8 mouse cellular contexts compared by ENCODE assay signal in genomic region chr5:125408842-125409241, GRCm38 (mm10). TPM values are rescaled to one million over a fixed set of nuclear protein-coding genes. Genes with fewer than 3 reads are reported as not detected.
A peak's percentile ranks its signal among the peaks of the same experiment; 100 is the strongest.
DNase-seq lines count a peak whose midpoint lies in the region; ATAC-seq lines count a peak whose summit lies in the region.

No protein-coding gene starts in this region.

- peak overlapping the region; percentile 53 for H3K4me2 ChIP-seq in intestine, embryonic 15.5 days (replicated peaks)

- 1% methylated on average over 13 of the region's 13 CpGs for WGBS in intestine, embryonic 15.5 days

- peaks cover 14% of the 10 kb centered on the region for H3K4me1 ChIP-seq in intestine, embryonic 15.5 days (replicated peaks)

- H3K36me3 ChIP-seq in intestine, embryonic 15.5 days = 0 out of 2 replicates have a peak, but pooled peaks cover 4% of the 10 kb centered on the region

- no peak for ATAC-seq in cerebellum, adult (ENCODE audit: insufficient number of reproducible peaks, low FRiP score, low TSS enrichment)
- peak; percentile 57 for ATAC-seq in intestine, embryonic 15.5 days
- ATAC-seq in megakaryocyte-erythroid progenitor cell, adult 5-6 weeks (replicated peaks; ENCODE audit: low FRiP score, low TSS enrichment, poor library complexity, severe bottlenecking) = peak; percentile 54

- no peak overlapping the region for H3K27ac ChIP-seq in intestine, embryonic 15.5 days

- H3K4me3 ChIP-seq in intestine, embryonic 15.5 days (replicated peaks) = peak overlapping the region; percentile 34

- H3K9me3 ChIP-seq in intestine, embryonic 15.5 days = no peaks in the 10 kb centered on the region

- no peak overlapping the region for H3K9ac ChIP-seq in intestine, embryonic 15.5 days

- H3K27me3 ChIP-seq in intestine, embryonic 15.5 days (replicated peaks) = no peaks in the 10 kb centered on the region

- intact Hi-C loops in gastrocnemius, postnatal 36 days (cut with DNase I) = no loop called here
- intact Hi-C loops in left cerebral cortex, postnatal 25 days (cut with DNase I) = no loop called here

- DNase-seq in cerebellum, adult 11 months = peak; percentile 60
- peak; percentile 95 for DNase-seq in embryo, embryonic 10.5 days (ENCODE audit: low spot score)
- peak; percentile 70 to 80 for DNase-seq in gastrocnemius, postnatal 36 days
- peak; percentile 89 to 95 for DNase-seq in left cerebral cortex, postnatal 25 days (ENCODE audit: low spot score in 2 of 2)
- DNase-seq in right cerebral cortex, postnatal 4 days = peak; percentile 90

RNA-seq across cellular contexts. Expression of gene Ubc, which starts 18.8 kb away (rescaled TPM):
- total RNA-seq in gastrocnemius, postnatal 36 days (2021) = 1,000 to 10,000 TPM; 1,061 to 1,578 TPM
- polyA plus RNA-seq in intestine, embryonic 15.5 days (2015; fragmentation: Nextera tagmentation; extraction: Ambion mirVana) = 875 and 888 TPM in 2 replicates
- total RNA-seq in left cerebral cortex, postnatal 25 days (2021) = 100 to 1,000 TPM; 810 to 811 TPM
- 110 and 133 TPM in 2 replicates for total RNA-seq in megakaryocyte-erythroid progenitor cell, adult 5-6 weeks (2014; fragmentation: Nextera tagmentation)
- 202 and 258 TPM in 2 replicates for total RNA-seq in megakaryocyte-erythroid progenitor cell, adult 5-6 weeks (2017)

RNA-seq across cellular contexts. Expression of gene Gm10382, which starts 19.7 kb away (rescaled TPM):
- under 1 TPM in 1 of 2 experiments, not detected in 1; 0.20 TPM for total RNA-seq in gastrocnemius, postnatal 36 days (2021)
- 0.23 and 0.40 TPM in 2 replicates for polyA plus RNA-seq in intestine, embryonic 15.5 days (2015; fragmentation: Nextera tagmentation; extraction: Ambion mirVana)
- total RNA-seq in left cerebral cortex, postnatal 25 days (2021) = under 1 TPM in 1 of 2 experiments, not detected in 1; 0.46 TPM
- not detected in 2 replicates for total RNA-seq in megakaryocyte-erythroid progenitor cell, adult 5-6 weeks (2014; fragmentation: Nextera tagmentation)
- 0.56 TPM in 1 of 2 replicates, not detected in the other for total RNA-seq in megakaryocyte-erythroid progenitor cell, adult 5-6 weeks (2017)

RNA-seq across cellular contexts. Expression of gene Dhx37, which starts 25.1 kb away (rescaled TPM):
- 1 to 10 TPM; 3.4 to 4.3 TPM for total RNA-seq in gastrocnemius, postnatal 36 days (2021)
- polyA plus RNA-seq in intestine, embryonic 15.5 days (2015; fragmentation: Nextera tagmentation; extraction: Ambion mirVana) = 10.7 and 11.3 TPM in 2 replicates
- total RNA-seq in left cerebral cortex, postnatal 25 days (2021) = 10 to 100 TPM; 11.4 to 15.2 TPM
- total RNA-seq in megakaryocyte-erythroid progenitor cell, adult 5-6 weeks (2014; fragmentation: Nextera tagmentation) = 21.2 and 34.5 TPM in 2 replicates
- 69.0 and 83.7 TPM in 2 replicates for total RNA-seq in megakaryocyte-erythroid progenitor cell, adult 5-6 weeks (2017)

RNA-seq across cellular contexts. Expression of gene Bri3bp, which starts 32.5 kb away (rescaled TPM):
- total RNA-seq in gastrocnemius, postnatal 36 days (2021) = 1 to 10 TPM; 3.8 to 4.0 TPM
- polyA plus RNA-seq in intestine, embryonic 15.5 days (2015; fragmentation: Nextera tagmentation; extraction: Ambion mirVana) = 59.6 and 60.4 TPM in 2 replicates
- total RNA-seq in left cerebral cortex, postnatal 25 days (2021) = 10 to 100 TPM; 92.5 to 95.3 TPM
- 37.4 and 77.0 TPM in 2 replicates for total RNA-seq in megakaryocyte-erythroid progenitor cell, adult 5-6 weeks (2014; fragmentation: Nextera tagmentation)
- 28.5 and 31.3 TPM in 2 replicates for total RNA-seq in megakaryocyte-erythroid progenitor cell, adult 5-6 weeks (2017)
